Comparison of ENCODE assay signal across 8 mouse cellular contexts in genomic region chr8:122665667-122666316, GRCm38 (mm10). TPM values are rescaled to one million over a fixed set of nuclear protein-coding genes. Genes with fewer than 3 reads are reported as not detected.
A peak's percentile ranks its signal among the peaks of the same experiment; 100 is the strongest.
DNase-seq lines count a peak whose midpoint lies in the region; ATAC-seq and TF ChIP-seq lines count a peak whose summit lies in the region.

No protein-coding gene starts in this region.

- no peaks in the 10 kb centered on the region for H3K36me3 ChIP-seq in forebrain, postnatal 0 days (ENCODE audit: insufficient read depth)
- no peaks in the 10 kb centered on the region for H3K36me3 ChIP-seq in intestine, embryonic 16.5 days (ENCODE audit: control insufficient read depth, insufficient read depth, low read length)
- no peaks in the 10 kb centered on the region for H3K36me3 ChIP-seq in stomach, postnatal 0 days (ENCODE audit: control insufficient read depth, insufficient read depth, low read length)

- no peak for TF ChIP-seq CTCF in left cerebral cortex, adult 2 months (IDR thresholded peaks at IDR 0.05)
- no peak for TF ChIP-seq CTCF in forebrain, postnatal 0 days (IDR thresholded peaks at IDR 0.05; ENCODE audit: low read depth)
- no peak for TF ChIP-seq CTCF in stomach, postnatal 0 days (IDR thresholded peaks at IDR 0.05; ENCODE audit: low read depth)

- H3K4me2 ChIP-seq in forebrain, postnatal 0 days (ENCODE audit: low read depth), result peak overlapping the region; percentile 28; the same call in 1 of the 2 replicates
- no peak overlapping the region for H3K4me2 ChIP-seq in intestine, embryonic 16.5 days (ENCODE audit: low read depth, low read length)
- H3K4me2 ChIP-seq in stomach, postnatal 0 days (replicated peaks; ENCODE audit: low read depth), result no peak overlapping the region

- peaks cover 32% of the 10 kb centered on the region for H3K4me1 ChIP-seq in forebrain, postnatal 0 days (ENCODE audit: insufficient read depth)
- peaks cover 36% of the 10 kb centered on the region for H3K4me1 ChIP-seq in intestine, embryonic 16.5 days (ENCODE audit: control insufficient read depth, insufficient read depth, low read length)
- peaks cover 11% of the 10 kb centered on the region for H3K4me1 ChIP-seq in stomach, postnatal 0 days (replicated peaks; ENCODE audit: control insufficient read depth, insufficient read depth)

- H3K9me3 ChIP-seq in forebrain, postnatal 0 days (ENCODE audit: low read length), result no peaks in the 10 kb centered on the region
- H3K9me3 ChIP-seq in intestine, embryonic 16.5 days (ENCODE audit: control insufficient read depth, low read length), result no peaks in the 10 kb centered on the region
- no peaks in the 10 kb centered on the region for H3K9me3 ChIP-seq in stomach, postnatal 0 days (ENCODE audit: control insufficient read depth, low read length)

- intact Hi-C loops in left cerebral cortex, adult 2 months (cut with DNase I), result loop anchor here (2.0 to 5.0 kb wide), 2 partner anchors 25 to 203 kb away; partner anchors contain the start of gene Snai3

- H3K27ac ChIP-seq in left cerebral cortex, adult 2 months, result peak overlapping the region; percentile 53
- H3K27ac ChIP-seq in forebrain, postnatal 0 days (ENCODE audit: low read depth, low read length), result peak overlapping the region; percentile 46; the same call in 1 of the 2 replicates
- peak overlapping the region; percentile 68 for H3K27ac ChIP-seq in intestine, embryonic 16.5 days (ENCODE audit: low read length)
- H3K27ac ChIP-seq in stomach, postnatal 0 days (replicated peaks), result peak overlapping the region; percentile 30; the same call in 1 of the 2 replicates

- H3K4me3 ChIP-seq in left cerebral cortex, adult 2 months, result no peak overlapping the region
- H3K4me3 ChIP-seq in forebrain, postnatal 0 days (ENCODE audit: low read depth, low read length), result no peak overlapping the region
- H3K4me3 ChIP-seq in intestine, embryonic 16.5 days (ENCODE audit: low read length), result no peak overlapping the region
- no peak overlapping the region for H3K4me3 ChIP-seq in stomach, postnatal 0 days (ENCODE audit: low read depth, low read length)

- peak overlapping the region; percentile 25; the same call in 1 of the 2 replicates for H3K9ac ChIP-seq in forebrain, postnatal 0 days
- no peak overlapping the region for H3K9ac ChIP-seq in intestine, embryonic 16.5 days (ENCODE audit: low read depth, low read length)
- no peak overlapping the region for H3K9ac ChIP-seq in stomach, postnatal 0 days (ENCODE audit: low read length)

- H3K27me3 ChIP-seq in forebrain, postnatal 0 days (ENCODE audit: insufficient read depth, low read length), result no peaks in the 10 kb centered on the region
- no peaks in the 10 kb centered on the region for H3K27me3 ChIP-seq in intestine, embryonic 16.5 days (replicated peaks; ENCODE audit: control insufficient read depth, insufficient read depth, low read length)
- no peaks in the 10 kb centered on the region for H3K27me3 ChIP-seq in stomach, postnatal 0 days (ENCODE audit: control insufficient read depth, insufficient read depth, low read length)

- no peak for TF ChIP-seq EP300 in stomach, postnatal 0 days (optimal IDR thresholded peaks at IDR 0.05)

- DNase-seq in left cerebral cortex, adult 2 months (ENCODE audit: extremely low spot score in 1 of 2, low spot score in 2 of 2), result no peak
- no peak for DNase-seq in left cerebral cortex, adult 18-20 months (ENCODE audit: low spot score in 2 of 2)
- DNase-seq in adrenal gland, postnatal 14 days, result peak; percentile 92
- DNase-seq in forebrain, postnatal 0 days, result peak; percentile 81
- DNase-seq in lung, adult 18-20 months, result peak; percentile 81 to 87
- DNase-seq in stomach, postnatal 0 days (ENCODE audit: low spot score), result peak; percentile 38
- no peak for DNase-seq in left cerebral cortex, adult 8-10 months (ENCODE audit: low spot score in 2 of 2)

- 27% methylated on average over 13 of the region's 14 CpGs for WGBS in forebrain, postnatal 0 days
- 56% methylated on average over 12 of the region's 14 CpGs for WGBS in intestine, embryonic 16.5 days
- 47% methylated on average over 12 of the region's 14 CpGs for WGBS in stomach, postnatal 0 days

- ATAC-seq in forebrain, postnatal 0 days, result peak; percentile 68
- ATAC-seq in intestine, embryonic 16.5 days, result peak; percentile 40; the same call in 1 of the 2 replicates
- ATAC-seq in stomach, postnatal 0 days (ENCODE audit: low FRiP score, low TSS enrichment), result no peak

RNA-seq across cellular contexts. Expression of gene Cbfa2t3, which starts 33.1 kb away (rescaled TPM):
- 10 to 100 TPM; 32.8 to 48.8 TPM for total RNA-seq in left cerebral cortex, adult 2 months (2021)
- total RNA-seq in left cerebral cortex, adult 18-20 months (2021), result 10 to 100 TPM; 34.3 to 46.0 TPM
- total RNA-seq in adrenal gland, postnatal 14 days (2021), result 13.6 and 14.9 TPM in 2 replicates
- 4.5 and 5.6 TPM in 2 replicates for total RNA-seq in forebrain, postnatal 0 days (2014; rRNA removed)
- polyA plus RNA-seq in forebrain, postnatal 0 days (2015; fragmentation: Nextera tagmentation; extraction: Ambion mirVana), result 4.9 and 9.5 TPM in 2 replicates
- polyA plus RNA-seq in intestine, embryonic 16.5 days (2015; fragmentation: Nextera tagmentation; extraction: Ambion mirVana), result 4.1 and 5.2 TPM in 2 replicates
- 1.8 and 2.4 TPM in 2 replicates for polyA plus RNA-seq in stomach, postnatal 0 days (2015; fragmentation: Nextera tagmentation; extraction: Ambion mirVana)
- total RNA-seq in left cerebral cortex, adult 8-10 months (2022), result 10 to 100 TPM; 21.6 to 26.5 (median 24.1) TPM

RNA-seq across cellular contexts. Expression of gene Pabpn1l, which starts 43.3 kb away (rescaled TPM):
- total RNA-seq in left cerebral cortex, adult 2 months (2021), result not detected
- not detected for total RNA-seq in left cerebral cortex, adult 18-20 months (2021)
- not detected in 2 replicates for total RNA-seq in adrenal gland, postnatal 14 days (2021)
- total RNA-seq in forebrain, postnatal 0 days (2014; rRNA removed), result not detected in 2 replicates
- polyA plus RNA-seq in forebrain, postnatal 0 days (2015; fragmentation: Nextera tagmentation; extraction: Ambion mirVana), result not detected in 2 replicates
- 0.23 TPM in 1 of 2 replicates, not detected in the other for polyA plus RNA-seq in intestine, embryonic 16.5 days (2015; fragmentation: Nextera tagmentation; extraction: Ambion mirVana)
- polyA plus RNA-seq in stomach, postnatal 0 days (2015; fragmentation: Nextera tagmentation; extraction: Ambion mirVana), result 0.08 TPM in 1 of 2 replicates, not detected in the other
- not detected for total RNA-seq in left cerebral cortex, adult 8-10 months (2022)

RNA-seq across cellular contexts. Expression of gene Trappc2l, which starts 54.4 kb away (rescaled TPM):
- total RNA-seq in left cerebral cortex, adult 2 months (2021), result 10 to 100 TPM; 69.8 to 80.3 TPM
- 10 to 100 TPM; 79.6 to 86.0 TPM for total RNA-seq in left cerebral cortex, adult 18-20 months (2021)
- 47.6 and 52.6 TPM in 2 replicates for total RNA-seq in adrenal gland, postnatal 14 days (2021)
- total RNA-seq in forebrain, postnatal 0 days (2014; rRNA removed), result 15.3 and 31.8 TPM in 2 replicates
- polyA plus RNA-seq in forebrain, postnatal 0 days (2015; fragmentation: Nextera tagmentation; extraction: Ambion mirVana), result 137 and 157 TPM in 2 replicates
- 76.7 and 86.4 TPM in 2 replicates for polyA plus RNA-seq in intestine, embryonic 16.5 days (2015; fragmentation: Nextera tagmentation; extraction: Ambion mirVana)
- 48.0 and 49.5 TPM in 2 replicates for polyA plus RNA-seq in stomach, postnatal 0 days (2015; fragmentation: Nextera tagmentation; extraction: Ambion mirVana)
- total RNA-seq in left cerebral cortex, adult 8-10 months (2022), result 10 to 100 TPM; 73.8 to 84.5 (median 76.0) TPM

RNA-seq across cellular contexts. Expression of gene Galns, which starts 54.5 kb away (rescaled TPM):
- 1 to 10 TPM; 8.1 to 8.3 TPM for total RNA-seq in left cerebral cortex, adult 2 months (2021)
- 1 to 10 TPM; 8.1 to 8.3 TPM for total RNA-seq in left cerebral cortex, adult 18-20 months (2021)
- total RNA-seq in adrenal gland, postnatal 14 days (2021), result 5.4 and 7.5 TPM in 2 replicates
- total RNA-seq in forebrain, postnatal 0 days (2014; rRNA removed), result 8.8 and 12.8 TPM in 2 replicates
- 6.0 and 8.4 TPM in 2 replicates for polyA plus RNA-seq in forebrain, postnatal 0 days (2015; fragmentation: Nextera tagmentation; extraction: Ambion mirVana)
- polyA plus RNA-seq in intestine, embryonic 16.5 days (2015; fragmentation: Nextera tagmentation; extraction: Ambion mirVana), result 22.4 and 27.4 TPM in 2 replicates
- 8.2 TPM in 2 replicates for polyA plus RNA-seq in stomach, postnatal 0 days (2015; fragmentation: Nextera tagmentation; extraction: Ambion mirVana)
- total RNA-seq in left cerebral cortex, adult 8-10 months (2022), result 10 to 100 TPM in 3 of 4 experiments, 1 to 10 TPM in 1; 9.3 to 11.5 (median 10.9) TPM

Comparison
In these comparisons a context has a peak if more than half of its experiments do, and no peak if none do; other contexts are left out.
1. DNase-seq: peak in adrenal gland, postnatal 14 days (single experiment), forebrain, postnatal 0 days (single experiment), lung, adult 18-20 months (2 of 2) and stomach, postnatal 0 days (single experiment); none in left cerebral cortex, adult 2 months (0 of 2), left cerebral cortex, adult 18-20 months (0 of 2) and left cerebral cortex, adult 8-10 months (0 of 2).
2. Peak in every context shown above with its lines, with median percentiles within 50 percentile points of each other: H3K27ac ChIP-seq.